Mouse (Mus musculus): ENCODE measurements at regions not wholly inside any gene's neighbourhood (a gene's known extent, or its start where the extent isn't known, plus 50 kb on each side); places are given as distances from the start of the nearest gene placed in this dataset.

GRCm38 (mm10) chr13:94005880-94006279, 51.7 kb upstream of the Lhfpl2 start:
- TF ChIP-seq POLR2A (IDR thresholded peaks at IDR 0.05; ENCODE audit: insufficient read length, low read depth): no peak
- TF ChIP-seq SRF (IDR thresholded peaks at IDR 0.05; ENCODE audit: control insufficient read depth, insufficient read length, low read depth): no peak
- no peak for TF ChIP-seq MAX (IDR thresholded peaks at IDR 0.05; ENCODE audit: low read depth)
- TF ChIP-seq POLR2AphosphoS2 (IDR thresholded peaks at IDR 0.05; ENCODE audit: insufficient read length, low read depth): no peak
